Mouse (Mus musculus): ENCODE measurements around the gene Pam16.
"Not testable (repeated sequence)": the region's sequence is repeated elsewhere in the genome, so short reads cannot be mapped to it uniquely, and the experiment has no call there.

The Pam16 gene

DNA sequence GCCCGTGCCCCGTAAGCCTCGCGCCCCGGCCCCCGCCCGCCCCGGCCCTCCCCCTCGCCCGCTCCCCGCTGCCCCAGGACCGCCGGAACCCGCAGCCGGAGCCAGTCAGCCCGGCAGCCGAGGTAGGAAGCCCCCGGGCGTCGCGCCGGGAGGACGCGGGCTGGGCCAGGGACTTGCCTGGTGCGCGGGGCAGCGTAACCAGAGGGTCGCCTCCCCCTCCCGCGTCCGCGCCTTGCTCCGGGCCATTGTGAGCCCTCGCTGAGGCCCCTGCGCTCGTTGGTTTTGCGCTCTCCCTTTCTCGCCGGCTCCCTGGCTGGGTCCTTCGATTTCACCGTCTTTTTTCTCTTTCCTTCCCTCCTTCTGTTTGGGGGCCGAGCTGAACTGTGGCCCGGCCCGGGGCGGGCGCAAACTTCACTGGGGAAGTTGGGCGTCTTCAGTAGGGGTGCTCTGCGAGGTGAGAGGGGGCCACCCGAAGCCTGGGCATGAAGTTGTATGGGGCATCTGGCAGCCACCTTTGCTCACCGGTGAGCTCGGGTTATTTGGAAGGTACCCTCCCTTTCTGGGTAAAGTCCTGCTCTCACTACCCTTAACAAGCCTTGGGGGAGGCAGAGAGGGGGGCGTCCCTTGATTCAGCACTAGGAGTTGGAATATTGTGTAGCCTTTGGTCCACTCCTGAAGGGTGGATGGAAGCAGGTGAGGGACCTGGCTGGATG is 29.8 kb downstream of the Pam16 start:
- DNase-seq (ENCODE audit: low read depth in 2 of 2, low spot score in 2 of 2): no peak

DNA sequence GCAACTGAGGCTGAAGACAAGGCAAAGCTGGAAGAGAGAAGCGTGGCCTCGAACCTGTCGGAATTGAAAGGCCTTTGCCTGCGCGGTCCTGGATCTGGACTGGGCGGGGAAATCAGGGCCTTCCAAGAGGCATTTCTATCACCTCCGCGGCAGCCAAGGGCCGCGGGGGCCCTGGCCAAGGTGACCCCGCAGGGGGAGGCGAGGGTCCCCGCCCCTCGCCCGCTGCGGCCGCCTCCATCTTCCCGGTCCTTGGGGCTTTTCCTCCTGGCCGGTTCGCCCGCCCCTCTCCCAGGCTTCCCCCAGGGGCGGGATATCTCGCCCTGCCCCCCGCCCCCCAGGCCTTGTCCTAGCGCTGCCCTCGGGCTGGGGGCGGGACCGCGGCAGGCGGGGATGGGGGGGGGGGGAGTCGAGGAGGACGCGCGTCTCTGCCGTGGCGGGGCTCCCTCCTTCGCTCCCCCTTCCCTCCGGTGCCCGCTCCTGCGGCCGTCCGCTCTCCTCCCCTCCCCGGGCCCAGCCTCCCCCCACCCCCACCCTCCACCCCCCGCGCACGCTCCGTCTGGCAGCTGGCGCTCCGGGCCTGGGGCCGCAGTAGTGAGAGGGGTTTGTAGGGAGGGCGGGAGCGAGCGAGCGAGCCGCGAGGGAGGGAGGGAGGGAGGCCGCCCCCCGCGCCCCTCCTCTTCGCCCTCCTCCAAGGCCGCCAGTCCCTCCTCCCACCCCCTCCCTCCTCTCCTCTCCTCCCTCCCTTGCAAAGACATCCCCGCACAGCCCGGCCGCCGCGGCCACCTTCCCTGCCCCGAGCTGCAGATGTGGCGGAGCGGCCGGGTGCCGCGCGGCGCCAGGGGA is 30.6 kb downstream of the Pam16 start, which contains the start of gene Glis2:
Gene Glis2 (plus strand): TSS at position 743 of the 843 bp plus-strand sequence.
- no peak for DNase-seq (ENCODE audit: low read depth in 2 of 2, low spot score in 2 of 2)

DNA sequence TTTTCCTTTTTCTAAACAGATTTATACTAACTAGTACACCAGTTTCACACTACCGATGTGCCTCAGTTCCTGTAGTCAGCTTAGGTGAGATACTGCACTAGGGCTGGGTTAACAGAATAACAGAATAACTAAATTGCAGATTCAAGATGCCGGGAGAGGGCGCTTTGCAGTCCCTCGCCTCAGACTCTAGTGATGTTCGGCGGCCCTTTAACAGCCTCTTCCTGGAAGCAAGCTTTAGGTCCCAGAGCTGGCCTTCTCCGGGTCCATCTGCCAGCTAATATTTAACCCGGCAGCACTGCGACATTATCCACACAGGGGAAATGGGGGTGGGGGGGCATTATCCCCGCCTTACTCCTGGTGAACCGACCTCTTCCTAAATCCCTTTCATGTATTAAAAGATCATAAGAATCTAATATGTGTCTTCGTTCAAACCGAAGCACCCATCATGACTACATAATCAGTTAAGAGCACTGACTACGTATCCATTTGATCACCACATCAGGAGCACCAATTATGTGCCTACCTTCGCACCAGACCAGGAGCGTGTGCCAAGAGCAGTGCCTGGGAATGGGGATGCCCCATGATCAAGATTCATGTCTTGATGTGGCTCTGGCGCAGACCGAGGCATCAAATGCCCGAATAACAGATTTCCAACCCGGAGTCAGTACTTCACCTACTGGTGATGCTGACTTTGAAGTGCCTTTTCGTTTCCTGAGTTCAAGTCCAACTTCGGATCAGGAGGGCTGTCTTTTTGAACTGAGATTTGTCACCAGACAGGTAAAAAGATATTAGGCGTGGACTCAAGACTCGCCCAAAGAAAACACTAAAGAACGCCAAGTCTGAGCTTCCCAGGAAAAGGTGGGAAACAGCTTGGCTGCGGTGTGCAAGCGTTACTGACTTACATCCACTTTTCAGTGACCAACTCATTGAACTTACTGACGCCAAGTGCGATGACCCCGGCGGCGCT is 31.6 kb downstream of the Pam16 start:
- peak in 1 of 2 experiments; percentile 40 for DNase-seq (ENCODE audit: low read depth in 2 of 2, low spot score in 2 of 2)

GRCm38 (mm10) chr16:4590236-4590635 is 34.6 kb downstream of the Pam16 start:
- no peak for DNase-seq (ENCODE audit: low read depth in 2 of 2, low spot score in 2 of 2)

GRCm38 (mm10) chr16:4587516-4588210 is 37.1 kb downstream of the Pam16 start:
- no peak for DNase-seq (ENCODE audit: low read depth in 2 of 2, low spot score in 2 of 2)

DNA sequence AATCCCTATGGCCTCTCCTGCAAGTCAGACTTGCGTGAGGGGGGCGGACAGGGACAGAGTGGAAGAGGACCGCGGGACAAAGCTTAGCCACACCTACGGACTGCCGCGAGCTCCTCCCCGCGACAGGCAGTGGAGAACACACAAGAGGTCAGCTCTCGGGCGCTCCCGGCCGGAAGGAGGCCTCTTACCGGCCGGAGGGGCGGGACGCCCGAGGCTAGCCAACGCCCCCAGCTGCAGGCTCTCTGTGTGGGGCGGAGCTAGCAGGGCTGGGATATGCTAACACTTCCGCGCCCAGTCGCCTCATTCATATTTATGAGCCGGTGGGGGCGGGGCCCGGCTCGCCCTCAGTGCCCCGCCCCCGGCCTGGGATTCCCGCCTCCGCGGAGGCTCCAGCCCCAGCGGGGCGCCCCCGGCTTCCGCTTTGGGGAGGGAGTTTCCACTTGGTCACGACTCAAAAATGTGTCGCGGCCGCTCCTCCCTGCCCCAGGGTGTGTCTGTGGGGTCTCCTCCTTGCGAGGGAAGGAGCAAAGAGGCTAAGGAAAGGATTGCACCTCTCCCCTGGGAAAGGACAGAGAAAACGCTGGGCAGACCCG is 38.2 kb downstream of the Pam16 start:
- DNase-seq (ENCODE audit: low read depth in 2 of 2, low spot score in 2 of 2): peak; percentile 80 to 86

GRCm38 (mm10) chr16:4585642-4586530 is 38.9 kb downstream of the Pam16 start:
- DNase-seq (ENCODE audit: low read depth in 2 of 2, low spot score in 2 of 2): no peak

DNA sequence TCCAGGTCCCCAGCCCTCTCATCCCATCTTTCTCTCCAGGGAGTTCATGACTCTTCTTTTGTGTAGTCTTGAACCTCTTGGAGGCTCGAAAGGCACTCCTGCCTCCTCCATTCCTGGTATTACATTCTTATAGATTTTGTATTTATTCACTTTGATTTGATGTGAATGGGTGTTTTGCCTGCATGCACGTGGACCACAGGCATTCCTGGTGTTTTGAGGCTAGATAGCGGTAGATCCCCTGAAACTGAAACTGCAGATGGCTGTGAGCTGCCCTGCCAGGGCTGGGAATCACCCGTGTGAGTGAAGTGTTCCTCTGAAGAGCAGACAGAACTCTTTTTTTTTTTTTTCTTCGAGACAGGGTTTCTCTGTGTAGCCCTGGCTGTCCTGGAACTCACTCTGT is 40.4 kb downstream of the Pam16 start:
- no peak for DNase-seq (ENCODE audit: low read depth in 2 of 2, low spot score in 2 of 2)

DNA sequence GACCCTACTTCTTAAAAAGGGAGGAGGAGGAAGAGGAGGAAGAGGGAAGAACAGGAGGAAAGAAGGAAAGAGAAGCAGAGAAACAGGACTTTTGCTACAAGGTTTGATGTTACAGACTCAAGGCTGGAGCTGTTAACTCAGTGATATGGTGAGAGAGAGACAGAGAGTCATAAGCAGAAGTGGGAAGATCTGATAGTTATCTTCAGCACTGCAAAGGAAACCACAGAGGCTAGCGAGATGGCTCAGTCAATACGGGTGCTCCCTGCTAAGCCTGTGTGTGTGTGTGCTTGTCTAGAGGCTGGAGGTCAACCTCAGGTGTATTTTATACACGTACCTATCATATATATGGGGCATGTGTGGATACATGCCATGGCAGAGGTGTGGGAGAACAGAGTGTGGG is 41.0 kb downstream of the Pam16 start:
- no peak for DNase-seq (ENCODE audit: low read depth in 2 of 2, low spot score in 2 of 2)

DNA sequence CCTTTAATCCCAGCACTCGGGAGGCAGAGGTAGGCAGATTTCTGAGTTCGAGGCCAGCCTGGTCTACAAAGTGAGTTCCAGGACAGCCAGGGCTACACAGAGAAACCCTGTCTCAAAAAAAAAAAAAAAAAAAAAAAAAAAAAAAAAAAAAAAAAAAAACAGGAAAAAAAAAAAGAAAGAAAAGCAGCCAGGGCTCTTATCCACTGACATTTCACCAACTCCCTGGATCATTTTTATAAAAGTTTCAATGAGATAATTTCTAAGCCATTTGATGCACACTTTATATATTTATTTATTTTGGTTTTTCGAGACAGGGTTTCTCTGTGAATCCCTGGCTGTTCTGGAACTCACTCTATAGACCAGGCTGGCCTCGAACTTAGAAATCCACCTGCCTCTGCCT is 43.6 kb downstream of the Pam16 start:
- DNase-seq (ENCODE audit: low read depth in 2 of 2, low spot score in 2 of 2): not testable (repeated sequence)

DNA sequence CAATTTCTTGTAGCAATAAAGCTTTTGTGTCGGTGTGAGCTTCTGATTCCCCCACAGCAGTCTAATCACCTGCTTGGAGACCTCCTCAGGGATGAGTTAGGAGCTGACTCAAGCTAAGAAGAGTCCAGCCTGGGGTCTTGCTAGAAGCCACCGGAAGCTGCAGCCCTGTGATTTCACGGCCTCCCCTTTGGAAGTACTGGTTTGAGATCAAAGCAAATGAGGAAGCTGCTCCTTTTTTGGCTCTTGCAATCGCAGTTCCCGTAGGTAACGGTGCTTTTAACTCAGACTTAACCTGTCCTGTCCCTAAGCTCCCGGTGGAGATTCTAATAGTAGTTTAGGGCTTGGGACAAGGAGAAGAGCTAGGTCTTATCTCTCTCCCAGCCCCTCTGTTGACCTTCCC is 46.2 kb downstream of the Pam16 start:
- no peak for DNase-seq (ENCODE audit: low read depth in 2 of 2, low spot score in 2 of 2)

DNA sequence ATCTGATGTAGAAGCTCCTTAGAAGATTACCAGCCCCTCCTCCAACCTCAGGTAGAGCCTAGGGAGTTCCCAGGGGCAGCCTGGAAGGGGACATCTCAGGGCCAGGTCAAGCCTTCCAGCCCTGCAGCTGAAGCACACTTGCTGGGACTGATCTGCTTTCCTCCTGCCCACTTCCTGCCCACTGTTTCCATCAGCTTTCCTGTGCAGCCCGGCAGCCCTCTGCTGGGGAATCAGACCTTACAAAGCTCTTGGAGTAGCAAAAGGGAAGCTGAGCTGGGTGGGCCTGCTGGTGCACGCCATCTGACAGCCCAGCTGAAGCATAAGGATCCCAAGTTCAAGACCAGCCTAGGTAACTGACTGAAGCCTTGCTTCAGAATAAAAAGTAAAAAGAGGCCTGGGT is 47.9 kb downstream of the Pam16 start:
- DNase-seq (ENCODE audit: low read depth in 2 of 2, low spot score in 2 of 2): no peak

DNA sequence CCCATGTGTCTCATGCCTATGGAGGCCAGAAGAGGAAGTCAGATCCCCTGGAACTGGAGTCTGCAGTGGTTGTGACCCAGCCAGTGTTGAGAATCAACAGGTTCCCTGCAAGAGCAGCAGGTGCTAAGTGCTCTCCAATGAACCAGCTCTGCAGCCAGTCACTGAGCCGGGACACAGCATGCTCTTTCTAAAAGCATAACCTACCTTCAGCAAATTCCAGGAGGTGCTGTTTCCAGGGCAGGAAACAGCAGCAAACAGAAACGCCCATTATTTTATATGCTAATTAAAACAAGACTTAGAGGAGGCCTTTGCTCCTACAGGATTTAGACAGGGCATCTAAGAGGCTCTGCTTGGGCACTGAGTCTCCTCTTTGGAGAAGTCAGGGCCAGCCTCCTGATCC is 48.8 kb downstream of the Pam16 start:
- no peak for DNase-seq (ENCODE audit: low read depth in 2 of 2, low spot score in 2 of 2)

DNA sequence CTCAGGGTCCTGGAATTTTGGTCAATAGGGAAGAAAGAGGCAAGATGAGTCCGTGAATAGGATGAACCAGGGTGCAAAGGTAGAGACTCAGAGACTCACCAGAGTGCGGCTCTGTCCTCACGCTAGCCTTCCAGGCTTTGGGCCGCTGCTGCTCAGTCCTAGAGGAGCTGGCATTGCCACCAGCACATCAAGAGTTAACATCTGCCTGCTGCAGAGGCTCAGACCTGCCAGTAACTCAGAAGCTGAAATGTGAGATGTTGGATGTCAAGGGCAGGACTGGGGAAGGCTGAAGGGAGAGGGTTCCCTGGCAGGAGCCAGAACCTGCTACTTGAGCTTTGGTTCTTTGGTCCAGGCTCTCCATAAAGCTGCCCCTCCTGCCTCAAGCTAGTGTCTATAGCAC is 54.1 kb downstream of the Pam16 start:
- DNase-seq (ENCODE audit: low read depth in 2 of 2, low spot score in 2 of 2): no peak

- peak; percentile 64 to 79 for DNase-seq (ENCODE audit: low read depth in 2 of 2, low spot score in 2 of 2)
Observed at GRCm38 (mm10) chr16:4567912-4568311, 56.9 kb downstream of the Pam16 start.

Data from CD8-positive naive resting alpha-beta T cell, adult 2 months (primary cell).